Mouse (Mus musculus): ENCODE data around the gene Sfxn5.

DNA sequence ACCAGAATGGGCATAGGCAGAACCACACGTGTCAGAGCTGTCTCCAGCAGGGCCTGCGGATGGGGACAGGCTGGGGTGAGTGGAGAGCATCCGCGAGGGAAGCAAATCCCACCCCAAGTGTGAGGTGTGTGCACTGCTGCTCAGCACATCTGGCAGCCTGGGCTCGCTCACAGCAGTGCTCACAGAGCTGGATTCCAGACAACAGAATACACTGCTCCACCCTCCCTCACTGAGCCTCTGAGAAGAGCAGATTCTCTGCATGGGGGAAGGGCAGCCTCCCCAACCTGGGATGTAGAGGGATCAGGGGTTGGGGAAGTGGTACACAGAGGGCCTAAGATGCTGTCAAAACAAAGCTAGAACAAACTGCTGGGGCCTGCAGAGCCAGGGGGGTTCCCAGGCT, 98.4 kb downstream of the Sfxn5 start:
- TF ChIP-seq CTCF (IDR thresholded peaks at IDR 0.05; ENCODE audit: low read depth) (no peak), EP300 (IDR thresholded peaks at IDR 0.05; ENCODE audit: low read depth) (no peak)
